Mouse (Mus musculus): ENCODE data around the gene Ttc3. TPM values are rescaled to one million over a fixed set of nuclear protein-coding genes. Genes with fewer than 3 reads are reported as not detected.
"Not testable (repeated sequence)": the region's sequence is repeated elsewhere in the genome, so short reads cannot be mapped to it uniquely, and the experiment has no call there.

The Ttc3 gene
- total RNA-seq (2021) = 10 to 100 TPM; 64.0 to 71.5 TPM
- long read RNA-seq, experiment 1, partial matches to known transcripts = 4 of 7 reads
- long read RNA-seq, experiment 1, other reads (novel, unspliced or antisense) = 3 of 7 reads
- long read RNA-seq, experiment 2, partial matches to known transcripts = 10 of 27 reads
- long read RNA-seq, experiment 2, other reads (novel, unspliced or antisense) = 17 of 27 reads

DNA sequence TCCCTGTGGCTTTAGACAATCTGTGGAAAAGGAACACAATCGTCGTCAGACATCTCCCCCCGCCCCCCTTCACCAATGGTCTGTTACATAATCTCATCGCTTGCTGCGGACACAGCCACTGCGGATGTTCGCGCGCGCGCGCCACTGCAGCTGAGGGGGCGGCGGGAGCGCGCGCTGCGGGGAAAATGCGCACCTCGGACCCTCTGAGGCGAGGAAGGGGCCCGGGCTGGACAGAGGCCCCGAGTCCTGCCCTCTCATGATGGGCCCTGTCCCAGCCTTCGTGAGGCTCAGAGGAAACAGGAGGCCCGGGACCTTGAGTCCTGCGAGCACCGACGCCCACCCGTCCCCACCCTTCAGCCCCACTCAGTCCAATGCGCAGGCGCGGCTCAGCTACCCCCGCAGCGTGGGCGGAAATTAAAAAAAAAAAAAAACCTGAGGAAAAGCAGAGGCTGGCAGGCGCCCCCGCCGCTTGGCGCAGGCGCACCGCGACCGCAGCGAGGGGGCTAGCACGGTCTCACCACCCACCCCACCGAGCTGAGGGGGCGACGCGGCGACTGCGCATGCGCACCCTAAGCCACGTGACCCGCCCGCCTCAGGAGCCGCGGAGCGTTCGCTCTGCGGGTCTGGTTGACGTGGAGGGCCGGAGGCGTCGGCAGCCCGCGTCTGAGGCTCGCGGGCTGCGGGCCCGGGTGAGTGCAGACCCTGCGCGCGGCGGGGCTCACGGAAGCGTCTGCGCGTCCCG, at the start of gene Ttc3:
Gene Ttc3 (plus strand): TSS at position 446 of the 742 bp plus-strand sequence.
- intact Hi-C loops (cut with DNase I; ENCODE audit: low total_unique reads) = no loop called here
- peak; percentile 94 for DNase-seq

DNA sequence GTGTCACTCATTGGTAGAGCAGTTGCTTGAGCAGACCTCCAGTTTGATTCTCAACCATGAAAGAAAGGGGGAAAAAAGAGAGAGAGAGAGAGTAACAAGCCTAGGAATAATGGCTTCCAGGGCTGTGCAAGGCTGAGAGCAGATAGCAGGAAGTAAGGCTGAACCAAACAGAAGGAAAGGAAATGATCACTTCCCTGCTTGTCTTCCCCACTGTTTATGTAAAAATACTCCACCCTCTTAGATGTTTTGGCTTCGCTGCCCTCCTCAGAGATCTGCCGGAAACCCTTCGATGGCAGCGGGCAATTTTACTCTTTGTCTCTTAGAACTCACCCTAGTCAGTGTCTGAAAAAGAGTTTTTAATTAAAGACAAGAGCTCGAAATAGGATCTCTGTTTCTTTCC, 46.7 kb upstream of the Ttc3 start:
- DNase-seq = no peak
- intact Hi-C loops (cut with DNase I; ENCODE audit: low total_unique reads) = no loop called here

DNA sequence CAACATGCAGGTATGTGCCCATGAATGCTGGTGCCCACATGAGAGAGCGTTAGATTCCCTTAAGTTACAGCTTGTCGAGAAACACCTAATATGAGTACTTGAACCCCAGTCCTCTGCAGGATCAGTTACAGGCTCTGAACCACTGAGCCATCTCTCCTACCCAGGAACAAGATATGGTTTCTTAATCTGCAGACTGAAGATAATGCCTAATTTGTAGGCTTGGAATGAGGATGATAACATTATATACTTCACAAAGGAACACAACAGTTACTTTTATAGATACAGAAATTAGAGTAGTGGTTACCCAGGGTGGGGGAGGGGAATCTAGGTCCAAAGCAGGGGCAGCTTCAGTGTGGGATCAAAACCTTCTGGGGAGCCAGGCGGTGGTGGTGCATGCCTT, 44.4 kb upstream of the Ttc3 start:
- no peak for DNase-seq
- intact Hi-C loops (cut with DNase I; ENCODE audit: low total_unique reads) = no loop called here

DNA sequence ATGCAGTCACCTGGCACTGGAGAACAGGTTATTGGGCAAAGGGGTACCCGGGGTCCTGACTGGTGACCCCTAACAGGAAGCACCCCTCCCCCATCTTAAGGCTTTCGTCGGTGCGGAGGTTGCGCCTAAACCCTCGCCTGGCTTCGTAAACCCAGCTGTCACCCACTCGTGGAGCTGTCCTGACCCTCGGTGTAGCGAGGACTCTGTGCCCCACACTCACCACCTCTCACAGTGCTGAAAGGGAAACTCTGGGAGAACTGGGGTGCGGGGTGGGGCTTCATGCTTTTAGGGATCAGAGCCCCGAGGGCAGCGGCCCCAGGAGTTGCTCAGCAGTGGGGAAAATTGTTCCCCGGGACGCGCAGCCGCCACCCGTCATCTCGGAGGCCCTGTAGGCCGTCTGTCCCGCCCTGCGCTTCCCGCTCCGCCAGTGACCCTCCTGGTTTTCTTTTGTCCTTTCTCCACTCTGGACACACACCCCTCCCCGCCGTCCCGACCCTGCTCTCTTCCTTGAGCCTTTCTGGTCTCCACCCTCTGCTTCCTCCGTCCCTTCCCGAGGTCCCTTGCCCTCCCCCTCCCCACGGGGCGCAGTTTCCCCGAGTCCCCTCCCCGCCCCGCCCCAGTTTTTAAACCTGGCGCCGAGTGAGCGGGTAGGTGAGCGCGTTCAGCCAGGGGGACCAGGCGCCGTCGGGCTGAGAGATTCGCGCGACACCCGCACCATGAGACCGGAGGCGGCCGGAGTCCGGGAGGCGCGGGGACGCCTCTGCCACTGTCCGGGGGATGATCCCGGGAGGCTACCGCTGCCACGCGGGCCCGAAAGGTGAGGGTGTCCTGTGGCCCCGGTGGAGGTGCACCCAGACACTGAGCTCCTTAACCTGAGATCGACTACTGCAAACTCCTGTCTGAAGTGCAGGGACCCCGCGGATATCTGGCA, 42.4 kb upstream of the Ttc3 start, which contains the start of gene Ripply3:
Gene Ripply3 (plus strand): TSS at position 640 of the 931 bp plus-strand sequence.
- intact Hi-C loops (cut with DNase I; ENCODE audit: low total_unique reads) = no loop called here

DNA sequence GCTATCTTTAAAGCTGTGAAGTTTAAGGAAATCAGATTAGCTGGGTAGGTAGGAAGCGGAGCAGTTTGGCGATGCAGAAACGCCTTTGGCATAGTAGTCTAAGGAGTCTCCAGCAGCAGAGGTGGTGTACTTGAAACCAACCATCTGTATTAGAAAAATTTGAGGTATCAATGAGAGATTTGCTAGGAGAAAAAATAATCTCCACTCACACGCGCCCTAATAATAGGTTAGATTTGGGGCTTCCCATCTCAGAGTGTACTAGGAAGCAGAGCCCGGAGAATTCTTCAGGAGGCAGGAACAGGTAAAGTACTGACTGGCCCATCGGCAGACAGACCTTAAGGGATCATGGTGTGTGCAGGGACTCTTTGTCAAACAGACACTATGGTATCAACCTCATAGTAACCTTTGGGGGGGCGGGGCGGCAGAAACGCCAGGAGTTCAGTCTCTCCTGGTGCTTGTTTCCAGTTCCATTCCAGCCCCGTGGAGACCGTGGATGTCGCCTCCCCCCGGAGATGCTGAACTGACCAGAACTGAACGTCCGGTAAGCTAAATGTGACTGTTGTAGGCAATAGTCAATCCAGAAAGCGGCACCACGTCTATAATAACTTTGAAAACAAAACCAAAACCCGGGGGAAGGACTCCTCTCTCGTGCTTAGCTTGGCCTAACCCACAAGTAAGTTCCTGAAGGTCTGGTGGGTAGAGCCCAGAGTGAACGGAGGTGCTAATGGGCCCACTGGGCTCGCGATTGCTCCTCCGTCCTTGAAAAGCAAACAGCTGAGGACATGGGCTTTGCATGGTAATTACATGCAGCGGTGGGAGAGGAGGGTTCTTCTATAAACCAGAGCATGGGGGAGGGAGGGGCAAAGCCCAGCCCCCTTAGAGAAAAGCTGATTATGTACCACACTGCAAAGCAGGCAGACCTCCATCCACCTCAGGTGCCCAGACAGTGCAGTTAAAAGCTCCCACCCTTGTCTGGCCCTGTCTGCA, 41.2 kb upstream of the Ttc3 start:
- DNase-seq = no peak
- intact Hi-C loops (cut with DNase I; ENCODE audit: low total_unique reads) = no loop called here

More for the DNA sequence above, 42.4 kb upstream of the Ttc3 start, which contains the start of gene Ripply3:
- peak; percentile 47 for DNase-seq

DNA sequence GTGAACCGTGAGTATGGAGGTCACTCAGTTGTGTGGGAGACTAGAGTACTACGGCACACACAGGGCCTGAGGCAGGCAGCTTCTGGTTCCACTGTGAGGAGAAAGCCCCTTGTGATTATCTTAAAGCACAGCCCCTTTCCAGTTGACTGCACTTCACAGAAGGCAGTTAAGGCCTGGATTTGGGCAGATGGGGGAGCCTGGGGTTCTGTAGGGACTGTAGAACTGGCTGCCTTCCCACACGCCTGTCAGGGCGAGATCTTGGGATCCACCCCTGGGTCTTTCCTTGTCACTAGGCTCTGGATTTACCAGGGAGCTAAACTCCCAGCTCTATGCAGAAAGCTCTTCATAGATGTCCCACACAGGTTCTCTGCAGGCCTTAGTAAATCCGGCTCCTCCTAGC, 40.0 kb upstream of the Ttc3 start:
- DNase-seq = no peak
- intact Hi-C loops (cut with DNase I; ENCODE audit: low total_unique reads) = no loop called here

DNA sequence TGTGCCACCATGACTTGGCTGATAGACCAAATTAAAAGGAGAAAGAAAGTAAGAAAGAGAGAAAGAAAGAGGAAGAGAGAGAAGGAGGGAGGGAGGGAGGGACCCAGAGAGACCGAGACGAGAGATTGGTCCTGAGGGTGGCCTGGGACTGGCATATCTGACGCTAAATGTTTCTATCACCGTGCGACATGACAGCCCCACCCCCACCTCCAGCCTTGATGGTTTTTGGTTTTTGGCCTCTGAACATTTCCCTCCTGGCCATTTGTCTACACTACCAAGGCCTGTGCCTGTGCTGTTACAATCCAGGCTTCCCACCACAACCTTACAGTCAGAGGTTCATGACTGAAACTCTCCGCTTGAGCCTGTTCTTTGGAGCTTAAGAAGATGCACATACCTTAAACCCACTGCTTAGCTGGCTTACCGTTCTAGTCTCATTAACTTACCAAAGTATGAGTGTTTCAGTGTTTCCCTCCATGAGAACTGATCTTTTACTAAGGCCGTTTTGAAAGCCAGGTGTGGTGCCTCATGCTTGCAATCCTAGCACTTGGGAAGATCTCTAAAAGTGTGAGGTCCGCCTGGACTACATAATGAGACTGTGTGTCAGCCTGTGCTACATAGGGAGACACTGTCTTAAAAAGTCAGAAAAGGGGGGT, 39.1 kb upstream of the Ttc3 start:
- intact Hi-C loops (cut with DNase I; ENCODE audit: low total_unique reads) = no loop called here
- no peak for DNase-seq

DNA sequence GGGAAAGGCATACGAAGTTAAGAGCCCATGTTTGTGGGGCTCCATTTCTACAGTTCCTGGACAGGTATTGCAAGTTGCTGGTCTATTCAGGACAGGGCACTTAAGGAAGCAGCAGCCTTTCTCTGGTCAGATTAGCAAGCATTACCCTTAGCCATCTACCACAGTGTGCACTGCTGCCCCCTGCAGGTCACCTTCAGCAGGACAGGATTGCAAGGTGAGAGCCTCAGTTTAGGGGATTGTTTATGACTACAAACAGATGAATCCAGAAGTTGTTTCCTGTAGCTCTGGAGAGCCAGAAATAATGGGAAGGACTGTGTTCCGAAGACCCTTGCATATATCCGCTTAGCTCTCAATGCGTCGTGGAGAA, 38.5 kb upstream of the Ttc3 start:
- peak; percentile 47 for DNase-seq
- intact Hi-C loops (cut with DNase I; ENCODE audit: low total_unique reads) = no loop called here

DNA sequence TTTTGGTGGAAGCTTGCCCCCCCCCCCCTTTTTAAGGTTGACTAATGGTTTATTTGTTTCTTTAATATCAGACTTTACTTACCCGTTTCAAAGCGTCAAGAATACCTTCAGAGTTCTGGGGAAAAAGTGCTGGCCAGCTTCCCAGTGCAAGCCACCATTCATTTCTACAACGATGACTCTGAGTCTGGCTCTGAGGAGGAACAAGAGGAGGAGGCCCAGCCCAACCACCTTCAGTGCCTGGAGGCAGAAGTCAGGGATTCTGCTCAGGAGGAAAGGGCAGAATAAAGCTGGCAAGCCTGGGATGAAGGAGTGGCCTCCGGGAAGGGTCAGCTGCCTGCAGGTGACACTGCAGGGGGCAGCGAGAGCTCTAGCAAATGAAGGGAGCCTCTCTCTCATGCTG, 34.8 kb upstream of the Ttc3 start:
- intact Hi-C loops (cut with DNase I; ENCODE audit: low total_unique reads) = no loop called here
- no peak for DNase-seq

DNA sequence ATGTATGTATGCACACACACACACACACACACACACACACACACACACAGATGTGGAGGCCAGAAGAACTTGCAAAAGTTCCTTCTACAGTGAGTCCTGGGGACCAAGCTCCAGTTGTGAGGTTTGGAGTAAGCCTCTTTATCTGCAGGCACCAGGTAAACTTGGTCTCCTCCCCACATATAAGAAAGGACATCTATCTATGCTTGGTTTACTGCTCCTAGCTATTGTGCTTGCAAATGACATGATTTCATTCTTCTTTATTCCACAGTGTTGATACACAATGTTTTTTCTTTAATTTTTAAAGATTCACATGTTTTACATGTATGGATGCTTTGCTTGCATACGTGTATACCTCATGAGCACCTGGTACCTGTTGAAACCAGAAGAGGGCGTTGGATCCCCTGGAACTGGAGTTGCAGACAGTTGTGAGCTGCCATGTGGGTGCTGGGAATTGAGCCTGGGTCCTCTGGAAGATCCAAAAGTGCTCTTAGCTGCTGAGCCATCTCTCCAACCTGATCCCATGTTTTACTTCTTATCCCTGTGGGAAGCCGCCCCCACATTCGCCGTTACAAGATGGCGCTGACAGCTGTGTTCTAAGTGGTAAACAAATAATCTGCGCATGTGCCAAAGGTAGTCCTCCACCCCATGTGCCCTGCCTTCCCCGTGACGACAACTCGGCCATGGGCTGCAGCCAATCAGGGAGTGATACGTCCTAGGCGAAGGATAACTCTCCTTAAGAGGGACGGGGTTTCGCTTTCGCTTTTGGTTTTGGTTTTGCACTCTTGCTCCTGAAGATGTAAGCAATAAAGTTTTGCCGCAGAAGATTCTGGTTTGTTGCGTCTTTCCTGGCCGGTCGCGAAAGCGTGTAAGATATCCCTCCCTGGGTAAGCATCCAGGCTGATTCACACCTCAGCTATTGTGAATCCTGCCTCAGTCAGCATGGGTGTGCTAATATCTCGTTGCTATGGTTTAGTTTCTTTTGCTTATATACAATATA, 31.0 kb upstream of the Ttc3 start:
- DNase-seq; intact Hi-C loops (cut with DNase I; ENCODE audit: low total_unique reads): not testable (repeated sequence)

DNA sequence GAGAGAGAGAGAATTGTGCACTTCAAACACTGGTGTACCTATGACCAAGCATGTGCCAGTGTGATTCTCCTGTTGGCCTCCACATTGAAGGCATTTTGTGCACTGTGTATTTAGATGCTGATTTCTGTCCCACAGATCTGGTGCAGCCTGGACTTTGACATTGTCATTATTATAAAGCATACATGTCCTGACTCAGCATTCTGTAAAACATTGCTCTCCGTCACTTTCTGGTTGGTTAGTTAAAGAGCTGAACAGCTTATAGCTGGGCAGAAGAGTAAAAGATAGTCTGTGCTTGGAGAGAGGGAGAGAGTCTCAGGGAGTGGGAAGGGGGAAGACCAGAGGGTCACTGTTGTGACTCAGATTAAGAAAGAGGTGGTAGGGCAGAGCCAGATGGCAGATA, 24.7 kb upstream of the Ttc3 start:
- intact Hi-C loops (cut with DNase I; ENCODE audit: low total_unique reads) = no loop called here
- no peak for DNase-seq

DNA sequence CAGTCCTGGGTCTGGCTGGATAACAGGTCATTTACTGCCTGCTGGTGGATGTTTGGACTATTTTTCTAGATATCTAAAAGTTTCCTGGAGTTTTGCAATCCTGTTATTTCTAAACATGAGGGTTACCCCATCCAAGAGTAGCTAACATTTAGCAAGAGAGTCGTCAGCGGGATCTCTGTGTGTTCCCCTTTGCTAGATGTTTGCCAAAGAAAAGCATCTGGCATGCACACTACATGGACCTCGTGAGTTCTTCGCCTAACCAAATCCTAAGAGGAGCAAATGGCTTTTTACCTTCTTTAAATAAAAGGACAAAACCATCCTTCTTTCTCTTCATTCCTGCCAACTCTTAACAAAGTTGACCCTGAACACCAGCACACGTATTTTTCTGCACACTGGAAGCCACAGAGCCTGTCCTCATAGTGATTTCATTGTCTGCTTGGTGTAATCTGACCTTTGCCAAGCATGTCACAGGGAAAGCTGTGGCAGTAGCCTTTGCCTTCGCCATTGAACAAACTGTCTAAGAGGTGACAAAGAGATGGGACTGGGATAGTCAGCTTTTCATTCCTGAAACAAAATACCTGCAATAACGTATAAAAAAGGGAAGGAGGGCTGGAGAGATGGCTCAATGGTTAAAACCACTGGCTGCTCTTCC, 23.2 kb upstream of the Ttc3 start:
- intact Hi-C loops (cut with DNase I; ENCODE audit: low total_unique reads) = no loop called here
- no peak for DNase-seq

DNA sequence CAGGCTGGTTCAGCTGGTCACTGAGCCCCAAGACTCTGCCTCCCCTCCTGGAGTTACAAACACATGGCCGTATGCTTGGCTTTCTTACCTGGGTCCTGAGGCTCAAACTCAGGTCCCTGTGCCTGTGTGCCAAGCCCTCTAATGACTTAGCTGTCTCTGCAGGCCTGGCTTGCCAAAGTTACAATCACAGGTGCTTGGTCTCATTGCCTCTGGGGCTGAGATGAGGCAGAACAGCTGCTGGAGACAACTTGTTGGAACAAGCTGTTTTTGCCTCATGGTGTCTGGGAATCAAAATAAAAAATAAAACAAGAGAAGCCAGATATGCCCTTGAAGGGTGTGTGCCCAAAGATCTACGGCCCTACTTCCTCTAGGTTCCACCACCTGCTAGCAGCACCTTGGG, 21.6 kb upstream of the Ttc3 start:
- no peak for DNase-seq
- intact Hi-C loops (cut with DNase I; ENCODE audit: low total_unique reads) = no loop called here

DNA sequence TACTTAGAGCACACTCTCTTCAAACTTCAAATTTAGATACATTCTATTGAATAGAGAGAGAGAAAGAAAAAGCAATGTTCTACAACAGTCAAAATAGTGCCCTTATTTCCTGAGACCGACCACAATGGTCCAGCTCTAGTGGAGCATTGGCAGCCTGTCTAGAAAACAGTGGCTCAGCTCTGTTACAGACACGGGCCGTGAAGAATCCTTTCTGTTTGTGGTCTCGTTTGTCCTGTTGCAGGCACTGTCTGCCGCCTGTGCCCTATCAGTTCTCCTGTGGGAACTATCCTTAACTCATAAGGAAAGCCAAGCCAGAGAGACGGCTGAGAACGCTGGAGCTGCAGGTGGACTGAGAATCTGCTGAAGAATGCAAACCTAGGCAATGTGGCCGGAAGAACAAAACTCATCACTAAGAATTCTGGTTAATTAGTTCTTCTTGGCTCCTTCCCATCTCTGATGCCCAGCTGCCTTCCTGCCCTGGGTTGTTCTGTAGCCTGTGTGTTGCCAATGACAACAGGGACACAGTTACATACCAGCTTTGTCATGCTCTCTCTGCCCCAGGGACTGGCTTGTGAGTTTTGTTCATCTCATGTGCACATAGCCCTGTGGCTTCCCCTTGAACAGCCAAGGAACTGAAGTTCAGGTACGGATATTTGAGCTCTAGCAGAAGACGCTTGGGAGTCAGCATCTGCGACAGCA, 20.7 kb upstream of the Ttc3 start:
- no peak for DNase-seq
- intact Hi-C loops (cut with DNase I; ENCODE audit: low total_unique reads) = no loop called here

DNA sequence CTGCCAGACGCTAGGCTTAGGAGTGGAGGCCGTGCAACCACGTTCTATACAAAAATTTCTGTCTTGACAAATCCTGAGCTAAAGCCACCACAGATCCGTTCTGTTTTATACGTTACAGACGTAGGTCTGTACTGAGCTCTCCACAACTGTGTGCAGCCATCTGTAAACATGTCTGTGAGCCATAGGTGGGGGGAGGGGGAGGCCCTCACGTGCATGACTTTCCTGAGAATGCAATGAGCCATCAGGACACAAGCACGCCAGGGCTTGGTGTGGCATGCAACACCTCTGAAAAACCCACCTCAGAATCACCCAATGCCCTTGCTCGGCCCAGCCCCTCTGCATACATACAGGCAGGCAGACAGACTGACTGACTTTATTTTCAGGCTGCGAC, 20.1 kb upstream of the Ttc3 start:
- DNase-seq = no peak
- intact Hi-C loops (cut with DNase I; ENCODE audit: low total_unique reads) = no loop called here

DNA sequence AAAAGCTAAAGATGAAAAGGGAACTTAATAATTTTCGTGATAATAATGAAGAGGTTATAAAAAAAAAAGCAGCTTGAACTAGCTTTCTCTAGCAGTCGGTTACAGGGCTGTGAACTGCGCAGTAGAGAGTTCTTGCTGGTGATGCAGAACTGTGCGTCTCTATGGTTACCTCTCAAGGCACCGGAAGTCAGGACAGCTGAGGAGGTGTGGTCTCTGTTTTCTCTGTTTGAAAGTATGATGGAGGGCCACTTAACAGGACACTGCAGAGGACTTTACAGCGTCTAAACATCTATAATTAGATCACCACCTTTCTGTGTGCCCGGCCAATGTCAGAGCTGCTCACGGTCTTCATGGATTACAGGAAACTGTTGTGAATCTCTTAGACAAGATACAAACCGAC, 16.0 kb upstream of the Ttc3 start:
- DNase-seq = no peak
- intact Hi-C loops (cut with DNase I; ENCODE audit: low total_unique reads) = no loop called here

DNA sequence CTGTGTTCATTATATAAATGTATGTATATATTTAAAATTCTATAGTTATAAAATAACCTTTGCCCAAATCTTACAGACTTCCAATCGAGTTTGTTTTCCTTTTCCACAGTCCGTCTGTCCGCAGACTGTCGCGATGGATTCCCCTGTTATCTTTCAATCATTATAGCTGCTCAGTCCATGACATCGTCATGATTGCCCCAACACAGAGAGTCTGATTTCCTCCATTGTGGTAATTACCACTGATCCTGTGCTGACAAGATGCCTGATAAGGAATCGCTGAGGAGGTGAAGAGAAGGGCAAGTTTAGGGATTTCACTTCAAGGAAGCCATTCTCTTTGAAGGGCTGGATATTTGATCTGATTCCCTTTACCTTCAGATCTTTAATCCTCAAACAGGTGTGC, 14.4 kb upstream of the Ttc3 start:
- intact Hi-C loops (cut with DNase I; ENCODE audit: low total_unique reads) = no loop called here
- DNase-seq = no peak

All from gastrocnemius, postnatal 14 days (tissue).